Mouse (Mus musculus): ENCODE data around the gene Ano4.
A peak's percentile ranks its signal among the peaks of the same experiment; 100 is the strongest.
"Not testable (repeated sequence)": the region's sequence is repeated elsewhere in the genome, so short reads cannot be mapped to it uniquely, and the experiment has no call there.

Ano4 gene

GRCm38 (mm10) chr10:89149166-89149565 is 195.4 kb downstream of the Ano4 start:
- peak; percentile 19 for DNase-seq (ENCODE audit: low spot score)

- DNase-seq (ENCODE audit: low spot score), result no peak
Observed at GRCm38 (mm10) chr10:89121391-89121790, 223.2 kb downstream of the Ano4 start.

GRCm38 (mm10) chr10:89114381-89114780 is 230.2 kb downstream of the Ano4 start:
- no peak for DNase-seq (ENCODE audit: low spot score)

DNA sequence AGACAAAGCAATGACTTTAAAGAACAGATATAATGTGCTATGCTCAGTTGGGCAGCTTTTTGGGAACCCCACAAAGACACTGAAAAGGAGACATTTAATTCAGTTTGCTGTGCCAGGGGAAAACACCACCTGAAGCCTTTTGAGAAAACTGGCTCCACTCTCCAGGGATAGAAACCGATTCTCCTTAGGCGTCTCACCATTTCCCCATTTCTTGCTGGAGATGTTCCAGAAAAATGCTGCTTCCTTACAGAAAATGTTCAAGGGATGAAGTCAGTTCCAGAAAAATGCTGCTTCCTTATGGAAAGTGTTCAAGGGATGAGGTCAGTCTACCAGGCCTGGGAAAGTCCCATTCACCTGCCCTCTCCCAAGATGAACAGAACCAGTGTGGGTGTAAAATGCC is 233.1 kb downstream of the Ano4 start:
- no peak for DNase-seq (ENCODE audit: low spot score)

DNA sequence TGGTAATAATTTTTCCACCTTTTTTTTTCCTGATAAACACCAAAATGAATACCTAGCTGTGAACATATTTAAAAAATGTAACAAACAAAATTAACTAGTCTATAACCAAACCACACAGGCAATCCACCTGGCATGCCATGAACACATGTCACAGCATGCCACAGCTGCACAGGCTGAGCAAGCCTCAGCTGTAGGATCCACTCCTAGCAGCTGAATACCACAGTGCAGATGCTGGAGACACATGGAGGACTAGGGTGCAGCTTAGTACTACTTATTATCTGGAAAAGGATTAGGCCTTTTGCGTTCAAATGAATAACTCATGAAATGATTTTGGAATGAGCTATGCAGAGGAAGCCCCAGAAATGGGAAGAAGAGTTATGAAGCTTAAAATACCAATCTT is 233.6 kb downstream of the Ano4 start:
- DNase-seq (ENCODE audit: low spot score), result no peak

DNA sequence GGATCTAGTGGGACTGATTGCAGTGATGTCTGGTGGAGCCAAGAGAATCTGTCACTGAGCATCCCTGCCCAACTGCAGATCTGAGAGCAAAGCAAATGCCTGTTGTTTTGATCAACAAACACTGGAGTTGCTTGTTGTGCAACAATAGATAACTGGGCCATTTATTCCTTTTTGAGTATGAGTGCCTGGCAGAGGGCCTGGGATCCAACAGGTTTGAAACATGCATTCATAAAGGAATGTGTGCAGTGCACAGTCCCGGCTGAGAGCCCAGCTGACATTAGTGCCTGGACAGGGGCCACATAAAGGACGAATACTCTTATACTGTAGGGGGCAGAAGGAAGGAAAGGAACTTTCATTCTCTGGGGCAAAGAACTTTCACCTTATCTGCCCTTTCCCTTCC is 241.0 kb downstream of the Ano4 start:
- DNase-seq (ENCODE audit: low spot score), result no peak

DNA sequence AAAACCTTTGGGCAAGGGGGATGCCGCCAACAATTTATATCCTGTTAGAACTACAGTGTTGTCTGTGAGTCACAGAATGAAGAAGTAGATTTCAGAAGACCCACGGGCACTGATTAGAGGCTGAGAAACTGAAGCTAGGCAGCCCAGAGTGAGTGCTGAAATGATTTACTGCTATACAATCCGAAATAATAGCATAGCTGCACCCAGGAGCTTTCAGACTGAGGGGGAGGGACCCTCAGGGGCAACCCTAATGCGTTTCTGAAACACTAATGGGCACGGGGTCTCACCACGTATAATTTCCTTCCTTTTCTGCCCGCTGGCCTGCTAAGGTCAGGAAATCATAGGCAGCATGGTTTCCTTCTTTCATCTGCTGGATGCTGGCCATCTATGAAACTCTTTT is 242.5 kb downstream of the Ano4 start:
- DNase-seq (ENCODE audit: low spot score), result no peak

- no peak for DNase-seq (ENCODE audit: low spot score)
Observed at GRCm38 (mm10) chr10:89098183-89098582, 246.4 kb downstream of the Ano4 start.

GRCm38 (mm10) chr10:89092350-89093040 is 252.1 kb downstream of the Ano4 start:
- no peak for DNase-seq (ENCODE audit: low spot score)

GRCm38 (mm10) chr10:89077447-89077846 is 267.1 kb downstream of the Ano4 start:
- no peak for DNase-seq (ENCODE audit: low spot score)

DNA sequence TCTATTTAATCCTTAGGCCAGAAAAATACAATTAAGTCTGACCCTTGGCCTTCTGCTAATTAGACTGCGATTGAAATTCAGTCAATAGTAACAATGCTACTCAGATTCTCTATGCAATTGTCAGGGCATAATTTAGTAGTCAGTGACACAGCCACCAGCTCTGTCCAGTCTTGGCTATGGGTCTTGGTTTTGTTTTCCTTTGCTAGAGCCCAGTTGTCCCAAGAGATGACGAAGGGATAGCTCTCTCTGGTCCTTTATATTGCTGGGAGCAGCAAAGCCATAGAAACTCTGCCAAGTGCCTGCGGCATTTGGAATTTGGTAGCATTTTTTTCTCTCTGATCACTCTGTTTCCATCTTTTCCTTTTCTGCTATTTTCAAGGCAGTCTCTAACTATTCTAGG is 288.7 kb downstream of the Ano4 start:
- DNase-seq (ENCODE audit: low spot score), result no peak

- DNase-seq (ENCODE audit: low spot score), result not testable (repeated sequence)
Observed at GRCm38 (mm10) chr10:89044921-89045320, 299.6 kb downstream of the Ano4 start.

GRCm38 (mm10) chr10:89044166-89044565 is 300.4 kb downstream of the Ano4 start:
- DNase-seq (ENCODE audit: low spot score), result no peak

DNA sequence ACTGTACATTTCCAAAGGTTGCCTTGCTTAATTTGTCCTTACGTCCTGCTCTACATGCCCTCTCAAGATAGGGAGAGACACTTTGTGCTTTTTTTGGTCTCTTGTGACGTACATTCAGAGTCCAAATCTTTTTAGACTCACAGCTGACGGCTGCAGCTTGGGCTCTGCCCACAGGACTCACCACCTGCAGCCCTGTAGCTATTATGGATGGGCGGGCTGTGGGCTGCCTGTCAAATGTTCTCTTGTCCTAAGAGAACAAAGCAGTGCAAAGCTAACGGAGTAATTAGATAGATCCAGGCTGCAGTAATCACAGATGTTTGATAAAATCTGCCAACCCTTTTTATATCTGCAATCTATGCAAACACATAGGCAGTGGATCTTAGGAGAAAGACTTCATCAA is 325.6 kb downstream of the Ano4 start:
- DNase-seq (ENCODE audit: low spot score), result no peak

- DNase-seq (ENCODE audit: low spot score), result no peak
Observed at GRCm38 (mm10) chr10:89008303-89008702, 336.3 kb downstream of the Ano4 start.

DNA sequence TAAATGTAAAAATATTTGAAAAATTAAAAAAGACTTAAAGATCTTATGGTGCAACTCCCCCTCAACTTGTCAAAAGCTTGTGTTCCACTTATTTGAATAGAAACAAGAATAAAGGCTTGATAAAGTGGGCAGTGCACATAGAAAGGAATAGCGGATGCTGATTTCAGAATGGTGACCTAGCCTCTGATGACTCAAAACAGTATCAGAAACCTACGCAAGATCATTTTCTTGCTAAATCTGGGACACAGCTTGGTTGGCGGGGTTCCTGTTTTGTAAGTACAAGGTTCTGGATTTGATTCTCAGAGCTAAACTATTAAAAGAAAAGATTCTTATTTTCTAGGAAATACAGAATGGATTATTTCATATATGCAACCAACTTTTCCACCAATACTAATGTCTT is 340.0 kb downstream of the Ano4 start:
- DNase-seq (ENCODE audit: low spot score), result no peak

- no peak for DNase-seq (ENCODE audit: low spot score)
Observed at GRCm38 (mm10) chr10:88986925-88987324, 357.6 kb downstream of the Ano4 start.

DNA sequence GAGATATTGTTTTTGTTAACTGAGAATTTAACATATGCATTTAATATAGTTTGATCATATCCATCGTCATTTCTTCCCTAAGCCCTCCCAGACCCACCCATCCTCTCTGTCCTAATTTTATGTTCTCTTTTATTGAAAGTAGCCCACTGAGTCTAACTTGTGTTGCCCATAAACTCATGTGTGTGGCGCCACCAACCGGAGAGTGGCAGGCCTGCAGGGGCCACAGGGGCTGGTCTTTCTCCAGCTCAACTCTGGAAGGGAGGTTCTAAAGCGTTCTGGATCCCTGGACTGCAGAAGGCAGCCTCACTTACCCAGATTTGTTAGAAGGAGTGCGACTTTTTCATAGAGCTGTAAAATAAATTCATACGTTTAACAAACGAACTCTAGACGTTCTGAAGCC is 361.1 kb downstream of the Ano4 start:
- DNase-seq (ENCODE audit: low spot score), result no peak

- DNase-seq (ENCODE audit: low spot score), result no peak
Observed at GRCm38 (mm10) chr10:88979451-88979850, 365.1 kb downstream of the Ano4 start.

- no peak for DNase-seq (ENCODE audit: low spot score)
Observed at GRCm38 (mm10) chr10:88978932-88979331, 365.6 kb downstream of the Ano4 start.

GRCm38 (mm10) chr10:88970951-88971725 is 373.4 kb downstream of the Ano4 start:
- no peak for DNase-seq (ENCODE audit: low spot score)

DNA sequence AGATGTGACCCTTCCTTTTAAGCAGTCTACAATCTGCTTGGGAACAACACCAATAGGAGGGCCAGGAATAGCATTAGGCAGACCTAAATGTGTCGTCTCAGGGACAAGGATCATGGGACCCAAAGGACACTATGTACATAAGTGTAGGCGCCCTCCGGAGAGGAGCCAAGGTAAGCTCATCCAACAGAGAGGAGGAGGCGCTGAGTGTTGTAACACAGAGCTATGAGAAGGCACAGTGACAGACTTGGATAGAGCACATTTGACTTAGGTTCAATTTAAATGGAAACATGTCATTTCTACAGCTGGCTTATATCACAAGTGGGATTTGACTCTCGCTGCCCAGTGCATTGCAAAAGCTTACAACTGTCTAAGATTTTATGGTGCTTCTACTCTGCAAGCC is 376.0 kb downstream of the Ano4 start:
- no peak for DNase-seq (ENCODE audit: low spot score)

DNA sequence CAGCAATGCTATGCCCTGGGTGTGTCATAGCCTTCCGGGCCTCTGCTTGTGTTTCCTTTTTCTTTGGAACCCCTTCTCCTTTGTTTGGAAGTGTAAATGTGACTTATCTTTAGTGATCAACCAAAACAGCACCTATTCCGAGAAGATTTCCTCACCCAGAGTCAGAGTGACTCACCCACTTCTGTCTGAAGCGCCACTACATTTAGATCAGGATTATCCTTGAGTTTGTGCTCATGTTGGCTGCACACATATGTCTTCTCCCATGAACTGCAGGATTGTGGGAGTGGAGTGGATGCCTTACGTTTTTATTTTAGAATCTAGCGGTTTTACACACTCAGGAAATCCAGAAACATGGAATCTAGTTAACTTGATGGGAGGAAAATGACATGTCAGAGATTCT is 383.8 kb downstream of the Ano4 start:
- no peak for DNase-seq (ENCODE audit: low spot score)

GRCm38 (mm10) chr10:88950297-88950653 is 394.3 kb downstream of the Ano4 start:
- no peak for DNase-seq (ENCODE audit: low spot score)
